Mouse (Mus musculus): ENCODE measurements around the gene Cdc27. TPM values are rescaled to one million over a fixed set of nuclear protein-coding genes. Genes with fewer than 3 reads are reported as not detected.

Cdc27 gene
- polyA plus RNA-seq, 1 experiment: 10.6 TPM

DNA sequence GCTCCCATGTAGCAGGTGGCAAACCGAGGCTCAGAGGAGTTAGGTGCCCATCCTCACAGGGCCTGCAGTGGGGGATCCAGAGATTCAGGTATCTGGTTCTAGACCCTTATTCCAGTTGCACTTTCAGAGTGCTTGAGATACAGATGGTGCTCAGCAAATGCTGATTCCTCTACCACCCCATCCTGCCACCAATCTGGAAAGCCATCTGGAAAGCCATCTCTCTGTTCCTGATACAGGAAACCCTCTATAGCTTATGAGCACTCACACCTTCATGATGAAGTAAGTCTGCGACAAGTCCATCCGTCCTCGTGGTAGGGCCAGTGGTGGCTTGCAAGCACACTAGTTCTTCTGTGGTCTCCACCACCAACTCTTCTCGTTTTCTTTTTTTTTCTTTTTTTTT is 30.2 kb upstream of the Cdc27 start:
- H3K4me1 ChIP-seq (replicated peaks; ENCODE audit: control insufficient read depth, insufficient read depth, low read length): peaks cover 16% of the 10 kb centered on the region

GRCm38 (mm10) chr11:104580091-104580490 is 29.7 kb upstream of the Cdc27 start:
- Histone ChIP-seq H3K36me3 (ENCODE audit: control insufficient read depth, insufficient read depth, low read length) (no peaks in the 10 kb centered on the region), H3K4me1 (replicated peaks; ENCODE audit: control insufficient read depth, insufficient read depth, low read length) (peaks cover 16% of the 10 kb centered on the region), H3K27me3 (ENCODE audit: control insufficient read depth, insufficient read depth, low read length) (no peaks in the 10 kb centered on the region), H3K4me3 (ENCODE audit: control insufficient read depth, insufficient read depth, low read length) (no peak overlapping the region), H3K27ac (ENCODE audit: control insufficient read depth, insufficient read depth, low read length) (no peak overlapping the region)
- WGBS: 92% methylated on average over 6 of the region's 6 CpGs
- no peak for TF ChIP-seq POLR2A (IDR thresholded peaks at IDR 0.05; ENCODE audit: control insufficient read depth, extremely low read depth, insufficient read depth, low read length, poor library complexity)
- DNase-seq: no peak

More for the DNA sequence above, 30.2 kb upstream of the Cdc27 start:
- Histone ChIP-seq H3K36me3 (ENCODE audit: control insufficient read depth, insufficient read depth, low read length) (no peaks in the 10 kb centered on the region), H3K4me3 (ENCODE audit: control insufficient read depth, insufficient read depth, low read length) (no peak overlapping the region), H3K27ac (ENCODE audit: control insufficient read depth, insufficient read depth, low read length) (no peak overlapping the region), H3K27me3 (ENCODE audit: control insufficient read depth, insufficient read depth, low read length) (no peaks in the 10 kb centered on the region)
- no peak for DNase-seq
- TF ChIP-seq CTCF (IDR thresholded peaks at IDR 0.05; ENCODE audit: borderline replicate concordance, control insufficient read depth, extremely low read depth, insufficient read depth, low read length, poor library complexity) (no peak), POLR2A (IDR thresholded peaks at IDR 0.05; ENCODE audit: control insufficient read depth, extremely low read depth, insufficient read depth, low read length, poor library complexity) (no peak)
- 46% methylated on average over 5 of the region's 5 CpGs for WGBS

GRCm38 (mm10) chr11:104579575-104579974 is 29.2 kb upstream of the Cdc27 start:
- Histone ChIP-seq H3K4me1 (replicated peaks; ENCODE audit: control insufficient read depth, insufficient read depth, low read length) (peaks cover 16% of the 10 kb centered on the region), H3K4me3 (ENCODE audit: control insufficient read depth, insufficient read depth, low read length) (no peak overlapping the region), H3K36me3 (ENCODE audit: control insufficient read depth, insufficient read depth, low read length) (no peaks in the 10 kb centered on the region), H3K27me3 (ENCODE audit: control insufficient read depth, insufficient read depth, low read length) (no peaks in the 10 kb centered on the region), H3K27ac (ENCODE audit: control insufficient read depth, insufficient read depth, low read length) (no peak overlapping the region)
- no peak for DNase-seq
- no peak for TF ChIP-seq CTCF (IDR thresholded peaks at IDR 0.05; ENCODE audit: borderline replicate concordance, control insufficient read depth, extremely low read depth, insufficient read depth, low read length, poor library complexity)
- TF ChIP-seq POLR2A (IDR thresholded peaks at IDR 0.05; ENCODE audit: control insufficient read depth, extremely low read depth, insufficient read depth, low read length, poor library complexity): no peak
- 98% methylated on average over 8 of the region's 8 CpGs for WGBS

GRCm38 (mm10) chr11:104579084-104579483 is 28.7 kb upstream of the Cdc27 start:
- no peak overlapping the region for H3K27ac ChIP-seq (ENCODE audit: control insufficient read depth, insufficient read depth, low read length)
- 69% methylated on average over 9 of the region's 9 CpGs for WGBS
- H3K4me1 ChIP-seq (replicated peaks; ENCODE audit: control insufficient read depth, insufficient read depth, low read length): peaks cover 16% of the 10 kb centered on the region
- no peaks in the 10 kb centered on the region for H3K36me3 ChIP-seq (ENCODE audit: control insufficient read depth, insufficient read depth, low read length)
- no peaks in the 10 kb centered on the region for H3K27me3 ChIP-seq (ENCODE audit: control insufficient read depth, insufficient read depth, low read length)
- TF ChIP-seq POLR2A (IDR thresholded peaks at IDR 0.05; ENCODE audit: control insufficient read depth, extremely low read depth, insufficient read depth, low read length, poor library complexity): no peak
- TF ChIP-seq CTCF (IDR thresholded peaks at IDR 0.05; ENCODE audit: borderline replicate concordance, control insufficient read depth, extremely low read depth, insufficient read depth, low read length, poor library complexity): no peak
- DNase-seq: no peak
- H3K4me3 ChIP-seq (ENCODE audit: control insufficient read depth, insufficient read depth, low read length): no peak overlapping the region

- no peaks in the 10 kb centered on the region for H3K36me3 ChIP-seq (ENCODE audit: control insufficient read depth, insufficient read depth, low read length)
- no peak overlapping the region for H3K27ac ChIP-seq (ENCODE audit: control insufficient read depth, insufficient read depth, low read length)
- no peak for TF ChIP-seq CTCF (IDR thresholded peaks at IDR 0.05; ENCODE audit: borderline replicate concordance, control insufficient read depth, extremely low read depth, insufficient read depth, low read length, poor library complexity)
- no peak for TF ChIP-seq POLR2A (IDR thresholded peaks at IDR 0.05; ENCODE audit: control insufficient read depth, extremely low read depth, insufficient read depth, low read length, poor library complexity)
- no peak for DNase-seq
- 83% methylated on average over 5 of the region's 5 CpGs for WGBS
- no peaks in the 10 kb centered on the region for H3K27me3 ChIP-seq (ENCODE audit: control insufficient read depth, insufficient read depth, low read length)
- no peak overlapping the region for H3K4me3 ChIP-seq (ENCODE audit: control insufficient read depth, insufficient read depth, low read length)
- H3K4me1 ChIP-seq (replicated peaks; ENCODE audit: control insufficient read depth, insufficient read depth, low read length): peaks cover 16% of the 10 kb centered on the region
Observed at GRCm38 (mm10) chr11:104578074-104578473, 27.7 kb upstream of the Cdc27 start.

DNA sequence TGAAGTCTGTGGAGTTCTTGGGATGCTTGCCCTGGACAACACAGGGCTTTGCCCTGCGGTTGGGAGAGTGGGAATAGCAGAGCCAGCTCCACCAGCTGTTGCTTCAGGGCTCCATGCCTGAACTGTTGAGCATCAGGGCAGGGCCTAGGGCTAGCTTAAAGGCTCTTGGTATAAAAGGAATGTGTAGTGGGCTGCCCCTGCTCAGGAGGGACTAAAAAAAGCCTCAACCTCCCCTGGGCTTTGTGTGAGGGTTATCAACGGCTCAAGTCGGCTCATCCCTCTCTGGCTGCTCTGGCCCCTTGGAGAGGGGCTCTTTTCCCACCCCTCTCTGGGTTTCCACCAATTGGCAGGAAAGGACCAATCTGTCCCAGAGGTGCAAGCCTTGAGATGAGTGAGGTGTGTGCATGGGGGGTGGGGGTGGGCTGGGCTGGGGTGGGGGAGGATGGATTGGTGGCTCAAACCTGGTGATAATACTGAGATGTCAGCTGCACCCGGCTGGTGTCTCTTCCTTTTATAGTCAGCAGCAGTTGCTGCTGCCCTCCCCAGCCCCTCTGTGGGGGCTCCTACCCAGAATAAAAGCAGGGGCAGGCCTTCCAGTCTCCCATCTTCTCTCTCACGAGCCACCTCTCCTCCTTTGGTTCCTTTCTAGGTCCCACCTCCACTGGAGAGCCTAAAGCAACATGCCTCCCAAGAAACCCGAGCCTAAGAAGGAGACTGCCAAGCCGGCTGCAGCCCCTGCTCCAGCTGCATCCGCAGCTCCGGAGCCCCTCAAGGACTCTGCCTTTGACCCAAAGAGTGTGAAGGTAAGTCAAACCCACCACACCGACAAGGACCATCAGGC is 26.6 kb upstream of the Cdc27 start:
- H3K36me3 ChIP-seq (ENCODE audit: control insufficient read depth, insufficient read depth, low read length): no peaks in the 10 kb centered on the region
- peaks cover 6% of the 10 kb centered on the region for H3K4me1 ChIP-seq (replicated peaks; ENCODE audit: control insufficient read depth, insufficient read depth, low read length)
- no peak overlapping the region for H3K4me3 ChIP-seq (ENCODE audit: control insufficient read depth, insufficient read depth, low read length)
- DNase-seq: no peak
- no peaks in the 10 kb centered on the region for H3K27me3 ChIP-seq (ENCODE audit: control insufficient read depth, insufficient read depth, low read length)
- H3K27ac ChIP-seq (ENCODE audit: control insufficient read depth, insufficient read depth, low read length): no peak overlapping the region
- TF ChIP-seq POLR2A (IDR thresholded peaks at IDR 0.05; ENCODE audit: control insufficient read depth, extremely low read depth, insufficient read depth, low read length, poor library complexity) (no peak), CTCF (IDR thresholded peaks at IDR 0.05; ENCODE audit: borderline replicate concordance, control insufficient read depth, extremely low read depth, insufficient read depth, low read length, poor library complexity) (no peak)
- WGBS: 91% methylated on average over 10 of the region's 10 CpGs

All from thymus, adult 2 months (tissue).